Mouse (Mus musculus): ENCODE results near the gene Gm10842. TPM values are rescaled to one million over a fixed set of nuclear protein-coding genes. Genes with fewer than 3 reads are reported as not detected.
"Not testable (repeated sequence)": the region's sequence is repeated elsewhere in the genome, so short reads cannot be mapped to it uniquely, and the experiment has no call there.

Gene Gm10842
- not detected in 2 replicates for polyA plus RNA-seq (2015; fragmentation: Nextera tagmentation; extraction: Ambion mirVana)

- 82% methylated on average over 3 of the region's 3 CpGs for WGBS
- no peaks in the 10 kb centered on the region for H3K9me3 ChIP-seq (ENCODE audit: control insufficient read depth, low read length)
Observed at GRCm38 (mm10) chr11:105146593-105146992, at the start of gene Gm10842. Gm10842 (plus strand) TSS chr11:105146893.

GRCm38 (mm10) chr11:105112448-105112847 is 34.2 kb upstream of the Gm10842 start:
- not testable (repeated sequence) for H3K27me3 ChIP-seq (replicated peaks; ENCODE audit: control insufficient read depth, insufficient read depth, low read length); H3K4me1 ChIP-seq (ENCODE audit: control insufficient read depth, insufficient read depth, low read depth, low read length); H3K27ac ChIP-seq (ENCODE audit: low read depth, low read length); H3K9me3 ChIP-seq (ENCODE audit: control insufficient read depth, low read length); H3K4me3 ChIP-seq (ENCODE audit: low read length); H3K9ac ChIP-seq (ENCODE audit: low read depth, low read length); H3K36me3 ChIP-seq (ENCODE audit: control insufficient read depth, insufficient read depth, low read length); ATAC-seq
- 78% methylated on average over 19 of the region's 22 CpGs for WGBS
- H3K4me2 ChIP-seq (ENCODE audit: low read length) = 0 out of 2 replicates have a peak overlapping the region, but pooled peaks have one; percentile 17

More at GRCm38 (mm10) chr11:105146593-105146992, at the start of gene Gm10842:
- Histone ChIP-seq H3K27me3 (replicated peaks; ENCODE audit: control insufficient read depth, insufficient read depth, low read length) (no peaks in the 10 kb centered on the region), H3K9ac (ENCODE audit: low read depth, low read length) (no peak within 1 kb of the TSS), H3K4me3 (ENCODE audit: low read length) (no peak within 1 kb of the TSS), H3K4me2 (ENCODE audit: low read length) (no peak within 1 kb of the TSS), H3K4me1 (ENCODE audit: control insufficient read depth, insufficient read depth, low read depth, low read length) (peaks cover 3% of the 10 kb centered on the region; the same call in 1 of the 2 replicates), H3K27ac (ENCODE audit: low read depth, low read length) (no peak within 1 kb of the TSS), H3K36me3 (ENCODE audit: control insufficient read depth, insufficient read depth, low read length) (no peaks in the 10 kb centered on the region)
- ATAC-seq = no peak

- Histone ChIP-seq H3K36me3 (ENCODE audit: control insufficient read depth, insufficient read depth, low read length) (no peaks in the 10 kb centered on the region), H3K9me3 (ENCODE audit: control insufficient read depth, low read length) (no peaks in the 10 kb centered on the region), H3K4me2 (ENCODE audit: low read length) (no peak overlapping the region), H3K9ac (ENCODE audit: low read depth, low read length) (no peak overlapping the region), H3K27me3 (replicated peaks; ENCODE audit: control insufficient read depth, insufficient read depth, low read length) (no peaks in the 10 kb centered on the region), H3K4me3 (ENCODE audit: low read length) (no peak overlapping the region), H3K27ac (ENCODE audit: low read depth, low read length) (no peak overlapping the region), H3K4me1 (ENCODE audit: control insufficient read depth, insufficient read depth, low read depth, low read length) (no peaks in the 10 kb centered on the region)
- no peak for ATAC-seq
- 90% methylated on average over 7 of the region's 7 CpGs for WGBS
Observed at GRCm38 (mm10) chr11:105117814-105118213, 28.9 kb upstream of the Gm10842 start.

GRCm38 (mm10) chr11:105120551-105121061 is 26.1 kb upstream of the Gm10842 start:
- H3K9me3 ChIP-seq (ENCODE audit: control insufficient read depth, low read length) = no peaks in the 10 kb centered on the region
- H3K27me3 ChIP-seq (replicated peaks; ENCODE audit: control insufficient read depth, insufficient read depth, low read length) = no peaks in the 10 kb centered on the region
- H3K27ac ChIP-seq (ENCODE audit: low read depth, low read length) = no peak overlapping the region
- H3K4me2 ChIP-seq (ENCODE audit: low read length) = no peak overlapping the region
- H3K4me1 ChIP-seq (ENCODE audit: control insufficient read depth, insufficient read depth, low read depth, low read length) = no peaks in the 10 kb centered on the region
- no peak for ATAC-seq
- 55% methylated on average over 4 of the region's 4 CpGs for WGBS
- H3K36me3 ChIP-seq (ENCODE audit: control insufficient read depth, insufficient read depth, low read length) = no peaks in the 10 kb centered on the region
- no peak overlapping the region for H3K4me3 ChIP-seq (ENCODE audit: low read length)
- H3K9ac ChIP-seq (ENCODE audit: low read depth, low read length) = no peak overlapping the region

GRCm38 (mm10) chr11:105121792-105122191 is 24.9 kb upstream of the Gm10842 start:
- 80% methylated on average over 5 of the region's 5 CpGs for WGBS
- not testable (repeated sequence) for H3K27me3 ChIP-seq (replicated peaks; ENCODE audit: control insufficient read depth, insufficient read depth, low read length); H3K27ac ChIP-seq (ENCODE audit: low read depth, low read length); H3K4me3 ChIP-seq (ENCODE audit: low read length); ATAC-seq; H3K9me3 ChIP-seq (ENCODE audit: control insufficient read depth, low read length); H3K36me3 ChIP-seq (ENCODE audit: control insufficient read depth, insufficient read depth, low read length); H3K9ac ChIP-seq (ENCODE audit: low read depth, low read length); H3K4me2 ChIP-seq (ENCODE audit: low read length); H3K4me1 ChIP-seq (ENCODE audit: control insufficient read depth, insufficient read depth, low read depth, low read length)

GRCm38 (mm10) chr11:105123986-105124385 is 22.7 kb upstream of the Gm10842 start:
- no peak overlapping the region for H3K9ac ChIP-seq (ENCODE audit: low read depth, low read length)
- H3K4me1 ChIP-seq (ENCODE audit: control insufficient read depth, insufficient read depth, low read depth, low read length) = peaks cover 9% of the 10 kb centered on the region
- no peaks in the 10 kb centered on the region for H3K9me3 ChIP-seq (ENCODE audit: control insufficient read depth, low read length)
- H3K4me2 ChIP-seq (ENCODE audit: low read length) = no peak overlapping the region
- no peaks in the 10 kb centered on the region for H3K27me3 ChIP-seq (replicated peaks; ENCODE audit: control insufficient read depth, insufficient read depth, low read length)
- H3K27ac ChIP-seq (ENCODE audit: low read depth, low read length) = no peak overlapping the region
- H3K36me3 ChIP-seq (ENCODE audit: control insufficient read depth, insufficient read depth, low read length) = peaks cover 3% of the 10 kb centered on the region; the same call in 1 of the 2 replicates
- 3% methylated on average over 9 of the region's 9 CpGs for WGBS
- no peak overlapping the region for H3K4me3 ChIP-seq (ENCODE audit: low read length)
- no peak for ATAC-seq

- ATAC-seq = peak; percentile 94
- whole genome bisulfite sequencing = 2% methylated on average over 21 of the region's 38 CpGs
- Histone ChIP-seq H3K4me3 (ENCODE audit: low read length) (peak within 1 kb of the TSS; percentile 78), H3K27ac (ENCODE audit: low read depth, low read length) (peak within 1 kb of the TSS; percentile 85), H3K4me1 (ENCODE audit: control insufficient read depth, insufficient read depth, low read depth, low read length) (peaks cover 9% of the 10 kb centered on the region), H3K36me3 (ENCODE audit: control insufficient read depth, insufficient read depth, low read length) (peaks cover 5% of the 10 kb centered on the region; the same call in 1 of the 2 replicates), H3K4me2 (ENCODE audit: low read length) (peak within 1 kb of the TSS; percentile 76), H3K9me3 (ENCODE audit: control insufficient read depth, low read length) (no peaks in the 10 kb centered on the region), H3K9ac (ENCODE audit: low read depth, low read length) (peak within 1 kb of the TSS; percentile 73), H3K27me3 (replicated peaks; ENCODE audit: control insufficient read depth, insufficient read depth, low read length) (no peaks in the 10 kb centered on the region)
Observed at GRCm38 (mm10) chr11:105125735-105126519, 20.8 kb upstream of the Gm10842 start, which contains the start of gene Mettl2. Mettl2 (plus strand) TSS chr11:105126425.

- peak; percentile 41 for ATAC-seq
- H3K36me3 ChIP-seq (ENCODE audit: control insufficient read depth, insufficient read depth, low read length) = peaks cover 7% of the 10 kb centered on the region
- no peak overlapping the region; the same call in 1 of the 2 replicates for H3K27ac ChIP-seq (ENCODE audit: low read depth, low read length)
- peak overlapping the region; percentile 73 for H3K9ac ChIP-seq (ENCODE audit: low read depth, low read length)
- peak overlapping the region; percentile 78 for H3K4me3 ChIP-seq (ENCODE audit: low read length)
- peak overlapping the region; percentile 66 for H3K4me2 ChIP-seq (ENCODE audit: low read length)
- no peaks in the 10 kb centered on the region for H3K27me3 ChIP-seq (replicated peaks; ENCODE audit: control insufficient read depth, insufficient read depth, low read length)
- H3K9me3 ChIP-seq (ENCODE audit: control insufficient read depth, low read length) = no peaks in the 10 kb centered on the region
- peaks cover 9% of the 10 kb centered on the region for H3K4me1 ChIP-seq (ENCODE audit: control insufficient read depth, insufficient read depth, low read depth, low read length)
- under 1% methylated on average over 42 of the region's 49 CpGs for WGBS
Observed at GRCm38 (mm10) chr11:105126520-105127029, 20.1 kb upstream of the Gm10842 start.

- WGBS = 95% methylated on average over 7 of the region's 7 CpGs
- no peaks in the 10 kb centered on the region for H3K4me1 ChIP-seq (ENCODE audit: control insufficient read depth, insufficient read depth, low read depth, low read length)
Observed at GRCm38 (mm10) chr11:105135692-105136091, 11.0 kb upstream of the Gm10842 start.

More at GRCm38 (mm10) chr11:105135692-105136091, 11.0 kb upstream of the Gm10842 start:
- H3K9ac ChIP-seq (ENCODE audit: low read depth, low read length) = no peak overlapping the region
- peaks cover 62% of the 10 kb centered on the region for H3K36me3 ChIP-seq (ENCODE audit: control insufficient read depth, insufficient read depth, low read length)
- no peak overlapping the region for H3K4me2 ChIP-seq (ENCODE audit: low read length)
- no peak overlapping the region for H3K27ac ChIP-seq (ENCODE audit: low read depth, low read length)
- no peak overlapping the region for H3K4me3 ChIP-seq (ENCODE audit: low read length)
- H3K27me3 ChIP-seq (replicated peaks; ENCODE audit: control insufficient read depth, insufficient read depth, low read length) = no peaks in the 10 kb centered on the region
- no peak for ATAC-seq
- no peaks in the 10 kb centered on the region for H3K9me3 ChIP-seq (ENCODE audit: control insufficient read depth, low read length)

All from hindbrain, embryonic 16.5 days (tissue).